Mouse (Mus musculus) heart, postnatal 0 days (tissue): ENCODE results near the gene Tjp3.

Experiments used
- CTCF ChIP-seq: IDR thresholded peaks from 2 replicates; pipeline ENCODE4 v1.5.1; 2016; ENCODE audit warnings: antibody characterized with exemption, control low read depth, low read depth
- EP300 ChIP-seq: IDR thresholded peaks from 2 replicates; pipeline ENCODE4 v1.6.1; 2016; ENCODE audit warnings: antibody characterized with exemption, low read depth

- no peak for TF ChIP-seq CTCF
- no peak for TF ChIP-seq EP300
Observed at GRCm38 (mm10) chr10:81257158-81258039, 34.0 kb downstream of the Tjp3 start.
